Mouse (Mus musculus): ENCODE results near the gene Uggt2.

- TF ChIP-seq CTCF (IDR thresholded peaks at IDR 0.05; ENCODE audit: borderline replicate concordance, control insufficient read depth, extremely low read depth, insufficient read depth, low read length, poor library complexity) = no peak
- no peak for TF ChIP-seq POLR2A (IDR thresholded peaks at IDR 0.05; ENCODE audit: control insufficient read depth, extremely low read depth, insufficient read depth, low read length, poor library complexity)
Observed at GRCm38 (mm10) chr14:118938551-118938950, 160.7 kb downstream of the Uggt2 start.

Data from thymus, adult 2 months (tissue).